Mouse (Mus musculus): ENCODE data around the gene Tns3. TPM values are rescaled to one million over a fixed set of nuclear protein-coding genes. Genes with fewer than 3 reads are reported as not detected.

Tns3 gene
- polyA plus RNA-seq, 1 experiment from 2014 or later: 58.1 TPM

- Histone ChIP-seq H3K4me1 (replicated peaks; ENCODE audit: control insufficient read depth, insufficient read depth, low read length) (peaks cover 21% of the 10 kb centered on the region), H3K9me3 (ENCODE audit: control insufficient read depth, low read length) (no peaks in the 10 kb centered on the region), H3K27ac (ENCODE audit: low read length) (no peak overlapping the region), H3K4me2 (ENCODE audit: low read depth, low read length) (no peak overlapping the region), H3K9ac (ENCODE audit: low read length) (no peak overlapping the region), H3K36me3 (ENCODE audit: control insufficient read depth, insufficient read depth, low read length) (peaks cover 5% of the 10 kb centered on the region; the same call in 1 of the 2 replicates), H3K4me3 (ENCODE audit: low read length) (no peak overlapping the region), H3K27me3 (ENCODE audit: control insufficient read depth, insufficient read depth, low read depth, low read length) (no peaks in the 10 kb centered on the region)
- ATAC-seq (ENCODE audit: low read depth): no peak
- 50% methylated on average over 10 of the region's 10 CpGs for WGBS
These were observed 46.0 kb downstream of the Tns3 start for GRCm38 (mm10) chr11:8618301-8618700.

- WGBS: 32% methylated on average over 12 of the region's 12 CpGs
- H3K9ac ChIP-seq (ENCODE audit: low read length): no peak overlapping the region
- H3K4me3 ChIP-seq (ENCODE audit: low read length): no peak overlapping the region
- no peak for ATAC-seq (ENCODE audit: low read depth)
- H3K9me3 ChIP-seq (ENCODE audit: control insufficient read depth, low read length): no peaks in the 10 kb centered on the region
- peaks cover 5% of the 10 kb centered on the region; the same call in 1 of the 2 replicates for H3K36me3 ChIP-seq (ENCODE audit: control insufficient read depth, insufficient read depth, low read length)
- H3K4me1 ChIP-seq (replicated peaks; ENCODE audit: control insufficient read depth, insufficient read depth, low read length): peaks cover 11% of the 10 kb centered on the region
- H3K27me3 ChIP-seq (ENCODE audit: control insufficient read depth, insufficient read depth, low read depth, low read length): no peaks in the 10 kb centered on the region
- H3K4me2 ChIP-seq (ENCODE audit: low read depth, low read length): no peak overlapping the region
- no peak overlapping the region for H3K27ac ChIP-seq (ENCODE audit: low read length)
These were observed 48.9 kb downstream of the Tns3 start for GRCm38 (mm10) chr11:8615436-8615835.

GRCm38 (mm10) chr11:8610456-8610855, 53.9 kb downstream of the Tns3 start:
- Histone ChIP-seq H3K9me3 (ENCODE audit: control insufficient read depth, low read length) (no peaks in the 10 kb centered on the region), H3K27me3 (ENCODE audit: control insufficient read depth, insufficient read depth, low read depth, low read length) (no peaks in the 10 kb centered on the region), H3K4me2 (ENCODE audit: low read depth, low read length) (no peak overlapping the region), H3K4me3 (ENCODE audit: low read length) (no peak overlapping the region), H3K27ac (ENCODE audit: low read length) (no peak overlapping the region), H3K36me3 (ENCODE audit: control insufficient read depth, insufficient read depth, low read length) (peaks cover 7% of the 10 kb centered on the region; the same call in 1 of the 2 replicates), H3K9ac (ENCODE audit: low read length) (no peak overlapping the region), H3K4me1 (replicated peaks; ENCODE audit: control insufficient read depth, insufficient read depth, low read length) (peaks cover 16% of the 10 kb centered on the region)
- 66% methylated on average over 7 of the region's 7 CpGs for WGBS
- ATAC-seq (ENCODE audit: low read depth): no peak

- H3K27ac ChIP-seq (ENCODE audit: low read length): peak overlapping the region; percentile 39
- peak overlapping the region; percentile 15; the same call in 1 of the 2 replicates for H3K9ac ChIP-seq (ENCODE audit: low read length)
- no peak overlapping the region for H3K4me3 ChIP-seq (ENCODE audit: low read length)
- no peak for ATAC-seq (ENCODE audit: low read depth)
- H3K27me3 ChIP-seq (ENCODE audit: control insufficient read depth, insufficient read depth, low read depth, low read length): no peaks in the 10 kb centered on the region
- H3K36me3 ChIP-seq (ENCODE audit: control insufficient read depth, insufficient read depth, low read length): peaks cover 7% of the 10 kb centered on the region; the same call in 1 of the 2 replicates
- no peaks in the 10 kb centered on the region for H3K9me3 ChIP-seq (ENCODE audit: control insufficient read depth, low read length)
- WGBS: 51% methylated on average over 12 of the region's 12 CpGs
- H3K4me1 ChIP-seq (replicated peaks; ENCODE audit: control insufficient read depth, insufficient read depth, low read length): peaks cover 14% of the 10 kb centered on the region
- no peak overlapping the region for H3K4me2 ChIP-seq (ENCODE audit: low read depth, low read length)
These were observed 54.5 kb downstream of the Tns3 start for GRCm38 (mm10) chr11:8609873-8610272.

- Histone ChIP-seq H3K4me1 (replicated peaks; ENCODE audit: control insufficient read depth, insufficient read depth, low read length) (peaks cover 17% of the 10 kb centered on the region), H3K9ac (ENCODE audit: low read length) (no peak overlapping the region), H3K27ac (ENCODE audit: low read length) (no peak overlapping the region), H3K4me2 (ENCODE audit: low read depth, low read length) (no peak overlapping the region), H3K4me3 (ENCODE audit: low read length) (no peak overlapping the region), H3K27me3 (ENCODE audit: control insufficient read depth, insufficient read depth, low read depth, low read length) (no peaks in the 10 kb centered on the region), H3K36me3 (ENCODE audit: control insufficient read depth, insufficient read depth, low read length) (0 out of 2 replicates have a peak, but pooled peaks cover 4% of the 10 kb centered on the region), H3K9me3 (ENCODE audit: control insufficient read depth, low read length) (no peaks in the 10 kb centered on the region)
- no peak for ATAC-seq (ENCODE audit: low read depth)
- WGBS: 98% methylated on average over 1 of the region's 1 CpGs
These were observed 57.2 kb downstream of the Tns3 start for GRCm38 (mm10) chr11:8607123-8607522.

- no peak overlapping the region for H3K9ac ChIP-seq (ENCODE audit: low read length)
- no peak overlapping the region for H3K4me2 ChIP-seq (ENCODE audit: low read depth, low read length)
- H3K9me3 ChIP-seq (ENCODE audit: control insufficient read depth, low read length): no peaks in the 10 kb centered on the region
- H3K27ac ChIP-seq (ENCODE audit: low read length): no peak overlapping the region
- 85% methylated on average over 10 of the region's 10 CpGs for WGBS
- no peak for ATAC-seq (ENCODE audit: low read depth)
- H3K27me3 ChIP-seq (ENCODE audit: control insufficient read depth, insufficient read depth, low read depth, low read length): no peaks in the 10 kb centered on the region
- H3K36me3 ChIP-seq (ENCODE audit: control insufficient read depth, insufficient read depth, low read length): 0 out of 2 replicates have a peak, but pooled peaks cover 5% of the 10 kb centered on the region
- H3K4me1 ChIP-seq (replicated peaks; ENCODE audit: control insufficient read depth, insufficient read depth, low read length): peaks cover 18% of the 10 kb centered on the region
- H3K4me3 ChIP-seq (ENCODE audit: low read length): no peak overlapping the region
These were observed 59.4 kb downstream of the Tns3 start for GRCm38 (mm10) chr11:8604789-8605569.

GRCm38 (mm10) chr11:8602606-8603005, 61.7 kb downstream of the Tns3 start:
- no peak for ATAC-seq (ENCODE audit: low read depth)
- Histone ChIP-seq H3K9me3 (ENCODE audit: control insufficient read depth, low read length) (no peaks in the 10 kb centered on the region), H3K36me3 (ENCODE audit: control insufficient read depth, insufficient read depth, low read length) (0 out of 2 replicates have a peak, but pooled peaks cover 7% of the 10 kb centered on the region), H3K27me3 (ENCODE audit: control insufficient read depth, insufficient read depth, low read depth, low read length) (no peaks in the 10 kb centered on the region), H3K4me1 (replicated peaks; ENCODE audit: control insufficient read depth, insufficient read depth, low read length) (peaks cover 9% of the 10 kb centered on the region), H3K4me3 (ENCODE audit: low read length) (no peak overlapping the region), H3K4me2 (ENCODE audit: low read depth, low read length) (no peak overlapping the region), H3K27ac (ENCODE audit: low read length) (no peak overlapping the region), H3K9ac (ENCODE audit: low read length) (no peak overlapping the region)
- WGBS: 87% methylated on average over 1 of the region's 1 CpGs

GRCm38 (mm10) chr11:8601411-8601821, 62.9 kb downstream of the Tns3 start:
- no peak for ATAC-seq (ENCODE audit: low read depth)
- Histone ChIP-seq H3K27ac (ENCODE audit: low read length) (no peak overlapping the region), H3K9me3 (ENCODE audit: control insufficient read depth, low read length) (no peaks in the 10 kb centered on the region), H3K27me3 (ENCODE audit: control insufficient read depth, insufficient read depth, low read depth, low read length) (no peaks in the 10 kb centered on the region), H3K36me3 (ENCODE audit: control insufficient read depth, insufficient read depth, low read length) (peaks cover 5% of the 10 kb centered on the region; the same call in 1 of the 2 replicates), H3K4me2 (ENCODE audit: low read depth, low read length) (no peak overlapping the region), H3K4me3 (ENCODE audit: low read length) (no peak overlapping the region), H3K4me1 (replicated peaks; ENCODE audit: control insufficient read depth, insufficient read depth, low read length) (peaks cover 9% of the 10 kb centered on the region), H3K9ac (ENCODE audit: low read length) (no peak overlapping the region)
- 51% methylated on average over 7 of the region's 7 CpGs for WGBS

- Histone ChIP-seq H3K4me1 (replicated peaks; ENCODE audit: control insufficient read depth, insufficient read depth, low read length) (no peaks in the 10 kb centered on the region; the same call in none of the 2 replicates), H3K4me2 (ENCODE audit: low read depth, low read length) (no peak overlapping the region), H3K27ac (ENCODE audit: low read length) (no peak overlapping the region), H3K27me3 (ENCODE audit: control insufficient read depth, insufficient read depth, low read depth, low read length) (no peaks in the 10 kb centered on the region), H3K4me3 (ENCODE audit: low read length) (no peak overlapping the region), H3K9me3 (ENCODE audit: control insufficient read depth, low read length) (no peaks in the 10 kb centered on the region), H3K9ac (ENCODE audit: low read length) (no peak overlapping the region), H3K36me3 (ENCODE audit: control insufficient read depth, insufficient read depth, low read length) (peaks cover 8% of the 10 kb centered on the region; the same call in 1 of the 2 replicates)
- ATAC-seq (ENCODE audit: low read depth): no peak
- 84% methylated on average over 5 of the region's 5 CpGs for WGBS
These were observed 68.7 kb downstream of the Tns3 start for GRCm38 (mm10) chr11:8595642-8596041.
